Mouse (Mus musculus) hematopoietic stem cell, adult 5-6 weeks (primary cell): Measurements from ENCODE around the gene Trpc4ap. TPM values are rescaled to one million over a fixed set of nuclear protein-coding genes. Genes with fewer than 3 reads are reported as not detected.
"Not testable (repeated sequence)": the region's sequence is repeated elsewhere in the genome, so short reads cannot be mapped to it uniquely, and the experiment has no call there.

Experiments used
- ATAC-seq, 2 experiments: fragments of 125-278 bp in 1 of 2; replicated peaks in 1 of 2; 2 replicates each; pipeline ENCODE4 v1.8.0; 2016 to 2017; ENCODE audit warnings: inconsistent platforms in 2 of 2, mild to moderate bottlenecking in 2 of 2, moderate number of reproducible peaks in 2 of 2, low read depth in 1 of 2, moderate TSS enrichment in 1 of 2; ENCODE audit not compliant: low FRiP score in 2 of 2, poor library complexity in 2 of 2, severe bottlenecking in 2 of 2, insufficient read depth in 1 of 2, low TSS enrichment in 1 of 2
- total RNA-seq: library from RNA; stranded (forward); fragments of 172-1452, 232-1000 nt; gene quantifications from 2 replicates; pipeline ENCODE4 v1.2.3, GENCODE M21; 2017

The Trpc4ap gene
- total RNA-seq, result 82.7 and 112 TPM in 2 replicates

GRCm38 (mm10) chr2:155691723-155692493 lies at the start of gene Trpc4ap:
Gene Trpc4ap (minus strand): TSS chr2:155692384.
- ATAC-seq, result peak; percentile 98

GRCm38 (mm10) chr2:155737803-155738202 lies 45.6 kb upstream of the Trpc4ap start:
- ATAC-seq, result no peak

- ATAC-seq, result no peak
Measured at GRCm38 (mm10) chr2:155736936-155737335, 44.8 kb upstream of the Trpc4ap start.

- not testable (repeated sequence) for ATAC-seq
Measured at GRCm38 (mm10) chr2:155735766-155736165, 43.6 kb upstream of the Trpc4ap start, which contains the start of gene Gm17581. Gene Gm17581 (minus strand): TSS chr2:155735866.

- ATAC-seq, result no peak
Measured at GRCm38 (mm10) chr2:155735080-155735479, 42.9 kb upstream of the Trpc4ap start.

GRCm38 (mm10) chr2:155729158-155729645 lies 37.0 kb upstream of the Trpc4ap start, which contains the start of gene Edem2:
Gene Edem2 (minus strand): TSS chr2:155729475.
- ATAC-seq, result peak; percentile 94 to 95

- ATAC-seq, result no peak
Measured at GRCm38 (mm10) chr2:155728742-155729141, 36.6 kb upstream of the Trpc4ap start.

GRCm38 (mm10) chr2:155727764-155728395 lies 35.7 kb upstream of the Trpc4ap start:
- ATAC-seq, result no peak

GRCm38 (mm10) chr2:155726302-155726701 lies 34.1 kb upstream of the Trpc4ap start:
- no peak for ATAC-seq

- ATAC-seq, result peak; percentile 12 to 54; a peak in 3 of 4 replicates
Measured at GRCm38 (mm10) chr2:155724526-155724925, 32.3 kb upstream of the Trpc4ap start.

GRCm38 (mm10) chr2:155724036-155724435 lies 31.9 kb upstream of the Trpc4ap start:
- no peak for ATAC-seq

GRCm38 (mm10) chr2:155720585-155720984 lies 28.4 kb upstream of the Trpc4ap start:
- ATAC-seq, result no peak

GRCm38 (mm10) chr2:155717082-155717990 lies 25.2 kb upstream of the Trpc4ap start:
- ATAC-seq, result no peak

GRCm38 (mm10) chr2:155710557-155710956 lies 18.4 kb upstream of the Trpc4ap start:
- peak; percentile 64 to 73; a peak in 2 of 4 replicates for ATAC-seq

GRCm38 (mm10) chr2:155707251-155707650 lies 15.1 kb upstream of the Trpc4ap start:
- no peak for ATAC-seq

GRCm38 (mm10) chr2:155703630-155704029 lies 11.4 kb upstream of the Trpc4ap start:
- ATAC-seq, result no peak

- ATAC-seq, result no peak
Measured at GRCm38 (mm10) chr2:155701399-155701919, 9.3 kb upstream of the Trpc4ap start.
